In the genomic region with DNA sequence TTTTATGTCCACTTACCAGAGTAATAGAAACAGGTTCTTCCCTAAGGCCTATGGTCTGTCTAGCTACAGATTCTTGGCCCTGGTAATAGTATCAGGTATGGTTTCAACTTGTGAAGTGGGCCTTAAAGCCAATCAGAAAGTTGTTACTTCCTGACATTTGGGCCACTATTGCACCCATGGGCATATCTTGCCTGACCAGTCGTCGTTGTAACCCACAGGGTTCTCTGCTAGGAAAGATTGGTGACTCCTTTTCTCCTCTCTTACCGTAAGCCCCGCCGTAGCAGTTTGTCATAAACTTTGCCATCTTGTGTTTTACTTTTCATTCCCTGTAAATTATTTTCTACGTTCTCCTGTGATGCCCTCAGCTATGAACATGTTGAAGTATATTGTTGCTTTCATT, we compare ENCODE assay signal across 28 mouse cellular contexts. TPM values are rescaled to one million over a fixed set of nuclear protein-coding genes. Genes with fewer than 3 reads are reported as not detected.
DNase-seq lines count a peak whose midpoint lies in the region; ATAC-seq and TF ChIP-seq lines count a peak whose summit lies in the region.
"Had no signal": no experiment of that assay in that cellular context is flagged by ENCODE, and none has a peak within 500 bp of the region (broad histone marks: within the 10 kb centered on the region; RNA-seq: fewer than 3 reads in every experiment).

No protein-coding gene starts in this region.

- no peaks in the 10 kb centered on the region for H3K79me2 ChIP-seq in MEL (ENCODE audit: control insufficient read depth, insufficient read depth, low read length, poor library complexity)

- TF ChIP-seq POLR2A in MEL (IDR thresholded peaks at IDR 0.05; ENCODE audit: control insufficient read depth in 1 of 2, insufficient read depth in 1 of 2, low read depth in 1 of 2, low read length in 2 of 2, poor library complexity in 1 of 2): no peak

- no peaks in the 10 kb centered on the region for H3K27me3 ChIP-seq in MEL (ENCODE audit: control insufficient read depth in 1 of 2, insufficient read depth in 2 of 2, low read length in 2 of 2)
- H3K27me3 ChIP-seq in liver, embryonic 12.5 days (replicated peaks): no peaks in the 10 kb centered on the region
- H3K27me3 ChIP-seq in liver, postnatal 0 days (ENCODE audit: insufficient read depth, low read length): no peaks in the 10 kb centered on the region
- H3K27me3 ChIP-seq: limb, embryonic 12.5 days; neural tube, embryonic 13.5 days had no signal

- no peak overlapping the region for H3K27ac ChIP-seq in MEL (ENCODE audit: control insufficient read depth, low read depth, low read length)
- H3K27ac ChIP-seq in liver, embryonic 12.5 days: peak overlapping the region; percentile 82
- peak overlapping the region; percentile 59; the same call in 1 of the 2 replicates for H3K27ac ChIP-seq in liver, postnatal 0 days (ENCODE audit: low read depth)
- H3K27ac ChIP-seq: heart, embryonic 13.5 days; hindbrain, embryonic 14.5 days; limb, embryonic 12.5 days; macrophage; midbrain, embryonic 12.5 days; neural tube, embryonic 13.5 days; stomach, postnatal 0 days had no signal

- DNase-seq in MEL (ENCODE audit: low read depth, low spot score): no peak
- DNase-seq in liver, postnatal 0 days: no peak
- no peak for DNase-seq in cerebellum, postnatal 25 days
- no peak for DNase-seq in adrenal gland, adult 8-10 months
- no peak for DNase-seq in frontal cortex, postnatal 25 days (ENCODE audit: low spot score in 2 of 2)
- DNase-seq: adrenal gland, postnatal 25 days; cerebellum, adult 2 months; cerebellum, postnatal 14 days; forebrain, postnatal 0 days; gastrocnemius, postnatal 36 days; heart, postnatal 10 days; kidney, adult 9 months; kidney, postnatal 14 days; lung, adult 18-20 months; lung, postnatal 10 days; right cerebral cortex, postnatal 4 days; thymus, adult 2 months; thymus, postnatal 4 days had no signal

- peaks cover 23 to 37% of the 10 kb centered on the region in 2 experiments for H3K4me1 ChIP-seq in MEL (ENCODE audit: control insufficient read depth in 1 of 2, insufficient read depth in 2 of 2, low read length in 2 of 2)
- peaks cover 99% of the 10 kb centered on the region for H3K4me1 ChIP-seq in liver, embryonic 12.5 days
- H3K4me1 ChIP-seq in liver, postnatal 0 days (ENCODE audit: insufficient read depth): peaks cover 60% of the 10 kb centered on the region
- H3K4me1 ChIP-seq: midbrain, embryonic 12.5 days; neural tube, embryonic 13.5 days had no signal

- ATAC-seq in erythroblast, adult 5-6 weeks (replicated peaks; ENCODE audit: low FRiP score, poor library complexity, severe bottlenecking): peak; percentile 71
- peak; percentile 75 for ATAC-seq in liver, embryonic 12.5 days
- peak; percentile 85 for ATAC-seq in liver, postnatal 0 days
- ATAC-seq: forebrain, postnatal 0 days; intestine, postnatal 0 days had no signal

- no peak for TF ChIP-seq CTCF in MEL (IDR thresholded peaks at IDR 0.05 in 2 of 3, conservative IDR thresholded peaks at IDR 0.05 in 1 of 3; ENCODE audit: control insufficient read depth in 1 of 3, insufficient read depth in 1 of 3, low read depth in 2 of 3, low read length in 3 of 3, poor library complexity in 1 of 3, severe bottlenecking in 1 of 3)
- no peak for TF ChIP-seq CTCF in liver, postnatal 0 days (IDR thresholded peaks at IDR 0.05; ENCODE audit: low read depth)

- no peak overlapping the region for H3K9ac ChIP-seq in MEL (ENCODE audit: control insufficient read depth, low read depth, low read length, poor library complexity, severe bottlenecking)
- peak overlapping the region; percentile 37; the same call in 1 of the 2 replicates for H3K9ac ChIP-seq in liver, embryonic 12.5 days
- H3K9ac ChIP-seq in liver, postnatal 0 days (replicated peaks): no peak overlapping the region
- H3K9ac ChIP-seq: forebrain, postnatal 0 days; heart, embryonic 13.5 days; hindbrain, embryonic 14.5 days; limb, embryonic 12.5 days; midbrain, embryonic 12.5 days; neural tube, embryonic 13.5 days had no signal

- no peak for TF ChIP-seq RAD21 in MEL (IDR thresholded peaks at IDR 0.05; ENCODE audit: low read depth, low read length)

- H3K36me3 ChIP-seq in MEL (ENCODE audit: control insufficient read depth in 1 of 2, insufficient read depth in 2 of 2, low read length in 2 of 2): peaks cover 0 to 40% of the 10 kb centered on the region in 2 experiments; a peak in 2 of 4 replicates
- H3K36me3 ChIP-seq in liver, embryonic 12.5 days: 0 out of 2 replicates have a peak, but pooled peaks cover 2% of the 10 kb centered on the region
- no peaks in the 10 kb centered on the region for H3K36me3 ChIP-seq in liver, postnatal 0 days (replicated peaks; ENCODE audit: insufficient read depth, low read length)
- H3K36me3 ChIP-seq: heart, embryonic 13.5 days; limb, embryonic 12.5 days; midbrain, embryonic 12.5 days; neural tube, embryonic 13.5 days had no signal

- peak overlapping the region; percentile 27 for H3K4me2 ChIP-seq in liver, embryonic 12.5 days
- peak overlapping the region; percentile 24; the same call in 1 of the 2 replicates for H3K4me2 ChIP-seq in liver, postnatal 0 days (ENCODE audit: low read depth, low read length)
- H3K4me2 ChIP-seq: heart, embryonic 13.5 days; hindbrain, embryonic 14.5 days; limb, embryonic 12.5 days; midbrain, embryonic 12.5 days; neural tube, embryonic 13.5 days had no signal

- 23% methylated on average over 6 of the region's 6 CpGs for WGBS in liver, embryonic 12.5 days (ENCODE audit: insufficient replicate concordance)
- 59% methylated on average over 6 of the region's 6 CpGs for WGBS in liver, postnatal 0 days (ENCODE audit: insufficient replicate concordance)

- peak in 1 of 2 experiments; percentile 52; a peak in 2 of 4 replicates for TF ChIP-seq EP300 in MEL (IDR thresholded peaks at IDR 0.05; ENCODE audit: low read depth in 1 of 2, low read length in 2 of 2)
- TF ChIP-seq EP300 in liver, postnatal 0 days (IDR thresholded peaks at IDR 0.05; ENCODE audit: low read depth): peak; percentile 90

- no peak overlapping the region for H3K4me3 ChIP-seq in MEL (ENCODE audit: control insufficient read depth in 1 of 2, insufficient read depth in 1 of 2, low read depth in 2 of 2, low read length in 2 of 2)
- H3K4me3 ChIP-seq in liver, embryonic 12.5 days: no peak overlapping the region
- H3K4me3 ChIP-seq in liver, postnatal 0 days (ENCODE audit: low read depth, low read length): no peak overlapping the region
- H3K4me3 ChIP-seq: heart, embryonic 13.5 days; limb, embryonic 12.5 days; midbrain, embryonic 12.5 days; neural tube, embryonic 13.5 days had no signal

- no peaks in the 10 kb centered on the region for H3K9me3 ChIP-seq in MEL (replicated peaks; ENCODE audit: insufficient read depth, low read length)
- H3K9me3 ChIP-seq in liver, embryonic 12.5 days (replicated peaks): no peaks in the 10 kb centered on the region
- H3K9me3 ChIP-seq in liver, postnatal 0 days (ENCODE audit: low read length): no peaks in the 10 kb centered on the region
- H3K9me3 ChIP-seq: heart, embryonic 13.5 days; limb, embryonic 12.5 days; midbrain, embryonic 12.5 days; neural tube, embryonic 13.5 days had no signal

RNA-seq across cellular contexts. Expression of gene Dok1, which starts 13.2 kb away (rescaled TPM):
- 17.9 and 18.7 TPM in 2 replicates for total RNA-seq in MEL (2012; rRNA removed)
- polyA plus RNA-seq in MEL (2012; ENCODE audit: insufficient read depth in 1 of 2, insufficient read length in 2 of 2, low read depth in 1 of 2, low replicate concordance in 2 of 2, missing spikeins in 1 of 2): 10 to 100 TPM in 1 of 2 experiments, not detected in 1; 22.3 TPM
- 11.3 and 19.4 TPM in 2 replicates for total RNA-seq in erythroblast, adult 5-6 weeks (2015; ENCODE audit: low replicate concordance)
- total RNA-seq in erythroblast, adult 5-6 weeks (2017; ENCODE audit: low replicate concordance): 23.9 and 24.7 TPM in 2 replicates
- polyA plus RNA-seq in liver, embryonic 12.5 days (2016; fragmentation: Nextera tagmentation; extraction: Ambion mirVana): 22.2 and 22.6 TPM in 2 replicates
- 11.3 and 11.8 TPM in 2 replicates for polyA plus RNA-seq in liver, postnatal 0 days (2015; fragmentation: Nextera tagmentation; extraction: Ambion mirVana)
- total RNA-seq in adrenal gland, adult 8-10 months (2022): 10 to 100 TPM; 12.7 to 13.8 (median 13.4) TPM

RNA-seq across cellular contexts. Expression of gene Loxl3, which starts 13.9 kb away (rescaled TPM):
- total RNA-seq in MEL (2012; rRNA removed): 0.77 and 0.78 TPM in 2 replicates
- polyA plus RNA-seq in MEL (2012; ENCODE audit: insufficient read depth in 1 of 2, insufficient read length in 2 of 2, low read depth in 1 of 2, low replicate concordance in 2 of 2, missing spikeins in 1 of 2): 1 to 10 TPM in 1 of 2 experiments, not detected in 1; 1.0 TPM
- 1.5 and 2.9 TPM in 2 replicates for total RNA-seq in erythroblast, adult 5-6 weeks (2015; ENCODE audit: low replicate concordance)
- total RNA-seq in erythroblast, adult 5-6 weeks (2017; ENCODE audit: low replicate concordance): 3.2 and 3.6 TPM in 2 replicates
- 3.1 and 3.2 TPM in 2 replicates for polyA plus RNA-seq in liver, embryonic 12.5 days (2016; fragmentation: Nextera tagmentation; extraction: Ambion mirVana)
- polyA plus RNA-seq in liver, postnatal 0 days (2015; fragmentation: Nextera tagmentation; extraction: Ambion mirVana): 1.2 and 1.7 TPM in 2 replicates
- 1 to 10 TPM; 2.2 to 4.8 (median 4.1) TPM for total RNA-seq in adrenal gland, adult 8-10 months (2022)

RNA-seq across cellular contexts. Expression of gene Aup1, which starts 34.2 kb away (rescaled TPM):
- total RNA-seq in MEL (2012; rRNA removed): 206 and 259 TPM in 2 replicates
- 100 to 1,000 TPM in 1 of 2 experiments, not detected in 1; 500 TPM for polyA plus RNA-seq in MEL (2012; ENCODE audit: insufficient read depth in 1 of 2, insufficient read length in 2 of 2, low read depth in 1 of 2, low replicate concordance in 2 of 2, missing spikeins in 1 of 2)
- 197 and 242 TPM in 2 replicates for total RNA-seq in erythroblast, adult 5-6 weeks (2015; ENCODE audit: low replicate concordance)
- 212 and 218 TPM in 2 replicates for total RNA-seq in erythroblast, adult 5-6 weeks (2017; ENCODE audit: low replicate concordance)
- polyA plus RNA-seq in liver, embryonic 12.5 days (2016; fragmentation: Nextera tagmentation; extraction: Ambion mirVana): 215 and 233 TPM in 2 replicates
- 175 and 180 TPM in 2 replicates for polyA plus RNA-seq in liver, postnatal 0 days (2015; fragmentation: Nextera tagmentation; extraction: Ambion mirVana)
- 100 to 1,000 TPM; 184 to 207 (median 192) TPM for total RNA-seq in adrenal gland, adult 8-10 months (2022)

RNA-seq across cellular contexts. Expression of gene Htra2, which starts 35.0 kb away (rescaled TPM):
- 95.1 and 107 TPM in 2 replicates for total RNA-seq in MEL (2012; rRNA removed)
- polyA plus RNA-seq in MEL (2012; ENCODE audit: insufficient read depth in 1 of 2, insufficient read length in 2 of 2, low read depth in 1 of 2, low replicate concordance in 2 of 2, missing spikeins in 1 of 2): 100 to 1,000 TPM in 1 of 2 experiments, not detected in 1; 133 TPM
- total RNA-seq in erythroblast, adult 5-6 weeks (2015; ENCODE audit: low replicate concordance): 69.4 and 97.8 TPM in 2 replicates
- 41.9 and 57.7 TPM in 2 replicates for total RNA-seq in erythroblast, adult 5-6 weeks (2017; ENCODE audit: low replicate concordance)
- 147 and 154 TPM in 2 replicates for polyA plus RNA-seq in liver, embryonic 12.5 days (2016; fragmentation: Nextera tagmentation; extraction: Ambion mirVana)
- polyA plus RNA-seq in liver, postnatal 0 days (2015; fragmentation: Nextera tagmentation; extraction: Ambion mirVana): 33.8 and 34.7 TPM in 2 replicates
- 10 to 100 TPM; 50.7 to 69.4 (median 61.0) TPM for total RNA-seq in adrenal gland, adult 8-10 months (2022)

RNA-seq across cellular contexts. Expression of gene Dqx1, which starts 37.5 kb away (rescaled TPM):
- 1.3 TPM in 2 replicates for total RNA-seq in MEL (2012; rRNA removed)
- 1 to 10 TPM in 1 of 2 experiments, not detected in 1; 3.4 TPM for polyA plus RNA-seq in MEL (2012; ENCODE audit: insufficient read depth in 1 of 2, insufficient read length in 2 of 2, low read depth in 1 of 2, low replicate concordance in 2 of 2, missing spikeins in 1 of 2)
- total RNA-seq in erythroblast, adult 5-6 weeks (2015; ENCODE audit: low replicate concordance): 1.7 and 3.5 TPM in 2 replicates
- 4.2 and 6.7 TPM in 2 replicates for total RNA-seq in erythroblast, adult 5-6 weeks (2017; ENCODE audit: low replicate concordance)
- 5.0 and 5.4 TPM in 2 replicates for polyA plus RNA-seq in liver, embryonic 12.5 days (2016; fragmentation: Nextera tagmentation; extraction: Ambion mirVana)
- polyA plus RNA-seq in liver, postnatal 0 days (2015; fragmentation: Nextera tagmentation; extraction: Ambion mirVana): 7.5 and 8.2 TPM in 2 replicates
- total RNA-seq in adrenal gland, adult 8-10 months (2022): 1 to 10 TPM; 2.6 to 6.3 (median 4.1) TPM
